Mouse (Mus musculus): Measurements from ENCODE around the gene Shb.

Shb gene

DNA sequence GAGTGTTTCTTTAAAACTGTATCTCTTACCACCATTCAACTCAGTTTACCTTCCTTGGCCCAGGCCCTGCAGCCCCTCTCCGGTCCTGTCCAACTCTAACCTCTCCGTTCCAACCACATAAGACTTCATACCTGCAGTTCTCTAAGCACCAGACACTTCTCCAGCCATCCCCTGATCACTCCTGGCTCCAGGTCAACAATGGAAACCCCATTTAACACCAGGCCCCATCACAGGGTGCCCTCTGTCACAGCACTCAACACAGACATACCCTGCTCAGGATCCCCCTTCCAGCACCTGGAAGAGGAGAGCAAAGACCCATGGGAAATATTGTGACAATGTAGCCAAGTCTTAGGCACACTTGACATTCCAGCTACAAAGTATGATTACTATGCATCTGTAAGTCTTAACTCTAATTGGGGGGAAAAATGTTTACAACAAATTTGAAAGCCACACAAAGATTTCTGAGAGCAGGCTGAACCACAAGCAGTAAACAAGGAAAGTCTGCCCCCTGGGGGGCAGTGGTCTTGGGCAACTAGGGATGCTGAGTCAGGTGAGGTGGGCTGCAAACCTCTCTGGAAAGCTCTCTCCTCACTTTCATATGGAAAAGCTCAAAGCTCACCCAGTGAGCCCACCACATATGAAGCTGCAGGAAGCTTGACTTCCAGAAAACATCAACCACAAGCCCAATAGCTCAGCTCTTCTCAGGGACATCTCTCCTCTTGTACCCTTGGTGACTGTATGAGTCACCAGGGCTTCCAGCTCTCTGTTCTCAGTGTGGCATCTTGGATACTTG is 4.5 kb downstream of the Shb start:
- no peak for DNase-seq (ENCODE audit: low read depth)

DNA sequence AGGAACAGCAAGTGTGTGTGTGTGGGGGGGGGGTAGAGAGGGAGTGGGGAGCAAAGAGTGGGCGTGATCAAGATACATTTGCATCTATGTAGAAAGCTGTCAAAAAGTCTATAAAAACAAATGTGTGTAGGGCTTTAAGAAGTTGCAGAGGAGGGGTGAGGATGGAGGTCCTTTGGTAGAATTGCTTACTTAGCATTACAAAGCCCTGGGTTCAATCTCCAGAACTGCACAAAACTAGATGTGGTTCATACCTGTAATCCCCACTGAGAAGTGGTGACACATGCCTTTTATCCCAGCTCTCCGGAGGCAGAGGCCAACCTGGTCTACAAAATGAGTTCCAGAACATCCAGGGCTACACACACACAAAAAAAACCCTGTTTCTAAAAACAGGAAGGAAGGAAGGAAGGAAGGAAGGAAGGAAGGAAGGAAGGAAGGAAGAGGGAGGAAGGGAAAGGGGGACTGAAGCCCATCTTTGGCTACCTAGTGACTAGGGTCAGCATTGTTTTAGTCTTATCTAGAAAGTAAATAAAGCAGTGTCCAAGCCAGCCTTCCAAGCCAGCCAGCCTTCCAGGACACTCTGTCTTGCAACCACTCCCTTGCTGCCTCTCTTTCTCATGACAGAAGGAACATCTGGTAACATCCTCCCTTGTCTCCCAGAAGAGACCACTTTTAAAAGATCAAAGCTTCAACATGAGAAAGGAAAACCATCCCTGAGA is 5.3 kb downstream of the Shb start:
- no peak for DNase-seq (ENCODE audit: low read depth)

DNA sequence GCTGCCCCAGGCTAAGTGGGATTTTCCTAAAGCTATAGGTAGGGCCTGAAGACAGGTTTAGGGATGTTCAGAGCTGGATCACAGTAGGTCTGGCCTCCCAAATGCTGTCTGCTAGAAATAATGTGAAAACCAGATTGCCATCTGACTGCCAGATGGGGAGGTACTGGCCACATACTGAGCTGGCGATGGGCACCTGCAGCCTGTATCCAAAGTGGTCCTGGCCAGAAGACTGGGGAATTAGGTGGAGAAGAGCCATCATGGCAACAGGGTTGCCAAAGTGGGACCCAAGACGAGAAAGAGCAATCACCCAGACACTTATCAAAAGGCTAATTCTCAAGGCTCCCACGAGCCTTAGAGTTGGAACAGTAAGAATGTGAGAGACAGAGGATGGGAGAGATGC is 6.1 kb downstream of the Shb start:
- no peak for DNase-seq (ENCODE audit: low read depth)

DNA sequence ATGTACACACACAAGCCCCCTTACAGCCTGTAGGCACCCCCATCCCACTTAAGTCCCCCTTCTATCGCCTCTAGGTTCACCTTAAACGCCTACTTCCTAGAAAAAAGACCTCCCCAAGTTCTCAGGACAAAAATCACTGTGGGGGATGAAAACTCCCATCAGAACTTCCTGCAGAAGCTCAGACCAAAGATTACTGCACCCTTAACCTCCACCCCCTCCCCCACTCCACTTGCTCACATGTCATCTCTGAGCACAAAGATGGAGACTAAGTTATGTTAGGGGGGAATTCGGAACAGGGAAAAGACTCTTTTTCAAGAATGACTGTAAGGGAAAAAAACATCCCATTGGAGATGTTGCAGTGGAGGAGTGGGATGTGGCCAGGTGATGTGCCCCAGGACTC is 6.7 kb downstream of the Shb start:
- DNase-seq (ENCODE audit: low read depth), result no peak

- no peak for DNase-seq (ENCODE audit: low read depth)
These were observed 7.7 kb downstream of the Shb start for GRCm38 (mm10) chr4:45524602-45525001.

GRCm38 (mm10) chr4:45523360-45523759 is 8.9 kb downstream of the Shb start:
- DNase-seq (ENCODE audit: low read depth), result no peak

DNA sequence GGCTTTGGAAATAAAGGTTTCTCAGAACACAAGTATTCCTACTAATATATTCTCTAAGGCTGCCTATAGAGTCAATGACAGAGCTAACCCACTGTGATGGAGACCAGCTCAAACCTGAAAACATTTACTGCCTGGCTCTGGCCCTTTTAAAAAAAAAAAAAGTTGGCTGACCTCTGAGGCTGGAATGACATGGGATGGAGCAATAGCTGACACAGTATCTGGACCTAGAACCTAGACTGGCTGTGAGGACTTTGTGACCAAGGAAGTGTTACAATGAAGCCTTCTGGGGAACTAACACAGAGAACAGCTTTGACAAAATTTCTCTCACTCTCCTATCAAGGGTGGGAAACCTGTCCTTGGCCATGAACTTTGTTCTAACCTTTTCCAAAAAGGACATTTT is 9.3 kb downstream of the Shb start:
- DNase-seq (ENCODE audit: low read depth), result no peak

GRCm38 (mm10) chr4:45522583-45522900 is 9.7 kb downstream of the Shb start:
- no peak for DNase-seq (ENCODE audit: low read depth)

DNA sequence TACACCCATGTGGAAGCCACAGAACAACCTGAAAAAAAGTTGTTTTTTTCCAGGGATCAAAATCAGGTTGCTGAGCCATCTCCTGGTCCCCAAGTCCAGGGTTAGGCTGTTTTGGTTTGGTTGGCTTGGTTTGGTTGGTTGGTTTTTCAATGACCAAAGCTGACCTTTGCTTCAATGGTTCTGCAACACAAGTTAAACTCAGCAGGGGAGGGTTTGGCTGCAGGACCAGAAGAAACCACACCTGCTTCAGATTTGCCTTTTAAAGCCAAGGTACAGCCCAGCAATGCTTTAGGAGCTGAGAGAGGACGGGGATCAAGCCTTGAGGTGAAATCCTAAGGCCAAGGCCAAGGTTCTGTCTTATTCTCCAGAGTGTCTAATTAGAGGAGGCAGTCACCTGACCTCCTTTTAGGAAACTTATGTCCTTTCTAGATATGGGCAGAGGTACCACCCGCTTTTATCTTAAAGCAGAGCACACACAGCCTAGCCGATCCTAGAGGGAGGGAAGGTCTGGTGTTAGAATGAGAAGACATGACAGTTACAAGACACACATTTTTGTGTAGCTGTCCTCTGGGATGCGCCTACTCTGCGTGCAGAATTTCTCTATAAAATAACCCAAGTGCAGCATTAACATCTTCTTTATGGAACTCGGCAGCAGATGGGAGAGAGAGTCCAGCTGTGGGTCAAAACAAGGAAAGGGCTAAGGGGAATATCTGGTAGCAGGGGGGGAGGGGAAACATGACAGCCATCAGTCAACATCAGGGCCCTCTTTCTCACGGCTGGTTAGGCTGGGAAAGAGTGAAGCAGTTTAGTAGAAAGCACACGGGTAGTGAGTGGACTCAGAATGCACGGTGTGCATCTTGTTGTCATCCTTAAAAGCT is 10.3 kb downstream of the Shb start:
- DNase-seq (ENCODE audit: low read depth), result no peak

- no peak for DNase-seq (ENCODE audit: low read depth)
These were observed 11.9 kb downstream of the Shb start for GRCm38 (mm10) chr4:45520375-45520774.

DNA sequence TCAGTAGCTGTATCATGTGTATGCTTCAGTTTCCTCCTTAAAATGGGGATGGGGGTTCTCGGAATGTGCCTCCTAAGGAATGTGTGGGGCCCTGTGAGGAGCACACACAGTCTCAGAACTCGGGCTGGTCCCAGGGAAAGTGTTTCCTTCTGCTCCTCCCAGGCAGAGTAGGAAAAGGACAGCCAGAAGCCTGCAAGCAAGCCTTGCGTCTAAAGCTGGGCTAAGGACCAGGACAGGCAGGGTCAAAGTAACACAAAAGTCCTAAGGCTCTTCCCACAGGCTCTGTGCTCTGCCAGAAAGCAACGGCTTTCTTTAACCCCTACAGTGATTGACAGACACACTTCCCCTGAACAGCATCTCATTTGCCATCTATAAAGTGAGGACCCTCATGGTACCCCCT is 14.9 kb downstream of the Shb start:
- no peak for DNase-seq (ENCODE audit: low read depth)

- DNase-seq (ENCODE audit: low read depth), result no peak
These were observed 16.4 kb downstream of the Shb start for GRCm38 (mm10) chr4:45515894-45516293.

DNA sequence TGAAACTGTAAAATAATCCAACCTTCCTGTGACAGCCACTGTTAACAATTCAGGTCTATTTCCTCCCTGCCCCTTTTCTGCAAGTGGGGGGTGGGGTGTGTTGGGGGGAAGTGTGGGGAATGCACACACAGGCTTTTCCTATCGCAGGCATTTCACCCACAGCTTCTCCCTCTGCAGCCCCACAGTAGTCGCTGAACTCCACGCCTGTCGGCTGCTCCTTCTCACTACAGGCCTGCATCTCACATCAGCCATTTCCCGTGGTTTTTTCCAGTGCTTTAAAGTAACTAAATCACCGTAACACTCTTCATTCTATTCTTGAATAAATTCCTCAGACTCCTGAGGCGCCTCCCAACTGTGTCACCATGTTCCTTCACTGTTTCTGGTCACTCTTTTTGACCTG is 17.9 kb downstream of the Shb start:
- DNase-seq (ENCODE audit: low read depth), result no peak

DNA sequence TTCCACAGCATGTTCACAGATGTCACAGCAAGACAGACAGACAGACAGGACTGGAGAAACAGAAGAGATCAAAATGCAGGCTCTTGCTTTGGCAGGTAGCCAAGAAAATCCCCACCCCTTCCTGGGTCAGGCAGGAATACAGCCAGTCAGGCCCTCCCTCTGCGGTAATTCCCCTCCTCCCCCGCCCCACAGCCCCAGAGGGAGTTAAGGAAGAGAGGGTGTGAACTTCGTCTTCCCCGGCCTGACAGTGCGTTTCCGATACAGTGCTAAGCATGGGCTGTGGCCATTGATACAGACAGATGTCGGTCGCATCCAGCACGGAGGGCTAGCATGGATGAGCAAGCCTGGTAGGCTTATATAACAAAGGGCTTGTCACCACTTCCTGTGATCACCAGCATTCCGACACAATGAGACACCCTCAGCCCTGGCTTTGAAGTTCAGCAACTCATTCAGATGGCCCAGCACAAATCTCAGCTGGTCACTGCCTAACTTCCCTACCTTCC is 18.4 kb downstream of the Shb start:
- no peak for DNase-seq (ENCODE audit: low read depth)

GRCm38 (mm10) chr4:45513340-45513739 is 18.9 kb downstream of the Shb start:
- DNase-seq (ENCODE audit: low read depth), result no peak

GRCm38 (mm10) chr4:45510163-45510562 is 22.1 kb downstream of the Shb start:
- DNase-seq (ENCODE audit: low read depth), result peak; percentile 76

GRCm38 (mm10) chr4:45509416-45509815 is 22.9 kb downstream of the Shb start:
- DNase-seq (ENCODE audit: low read depth), result no peak

DNA sequence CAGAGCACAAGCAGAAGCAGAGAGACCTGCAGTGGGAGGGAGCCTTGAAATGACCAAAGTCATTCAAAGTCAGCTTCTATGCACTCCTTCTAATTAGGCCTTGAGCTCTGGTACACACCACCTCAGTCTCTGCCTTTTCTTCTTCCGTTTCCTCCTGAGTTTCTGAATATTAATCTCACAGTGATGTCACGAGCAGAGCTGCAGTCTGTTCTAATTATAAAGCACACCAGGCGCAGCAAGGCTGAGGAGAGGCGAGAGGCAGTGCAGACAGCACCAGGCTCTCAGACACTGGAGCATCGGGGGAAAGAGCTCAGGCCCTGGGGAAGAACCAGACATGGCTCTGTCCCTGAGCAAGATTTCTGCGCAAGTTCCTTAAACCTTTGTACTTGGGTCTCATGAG is 23.8 kb downstream of the Shb start:
- DNase-seq (ENCODE audit: low read depth), result no peak

- DNase-seq (ENCODE audit: low read depth), result no peak
These were observed 24.8 kb downstream of the Shb start for GRCm38 (mm10) chr4:45507476-45507875.

GRCm38 (mm10) chr4:45507039-45507438 is 25.2 kb downstream of the Shb start:
- DNase-seq (ENCODE audit: low read depth), result no peak

DNA sequence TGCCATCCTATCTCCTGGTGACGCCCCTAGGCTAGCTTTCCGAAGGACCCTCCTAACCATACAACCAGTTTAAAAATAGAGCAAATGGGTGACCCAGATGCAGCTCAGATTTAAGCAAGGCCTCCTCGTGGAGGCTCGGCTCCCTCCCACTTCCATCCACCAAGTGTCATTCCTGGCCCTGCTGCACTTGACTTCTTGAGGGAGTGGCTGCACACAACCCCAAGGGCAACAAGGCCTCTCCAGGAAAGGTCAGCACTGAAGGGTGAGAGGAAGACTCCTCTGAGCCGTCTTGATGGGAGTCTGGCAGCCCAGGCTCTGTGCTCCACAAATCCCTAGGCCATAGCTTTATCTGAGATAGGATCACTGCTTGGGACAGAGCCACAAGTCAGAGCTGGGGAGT is 25.7 kb downstream of the Shb start:
- DNase-seq (ENCODE audit: low read depth), result no peak

GRCm38 (mm10) chr4:45505671-45506070 is 26.6 kb downstream of the Shb start:
- no peak for DNase-seq (ENCODE audit: low read depth)

- no peak for DNase-seq (ENCODE audit: low read depth)
These were observed 27.1 kb downstream of the Shb start for GRCm38 (mm10) chr4:45505191-45505590.

Data from fibroblast of lung, adult 2 months (primary cell).